Mouse (Mus musculus) lung, postnatal 0 days (tissue): ENCODE data around the gene 5730480H06Rik. TPM values are rescaled to one million over a fixed set of nuclear protein-coding genes. Genes with fewer than 3 reads are reported as not detected.
A peak's percentile ranks its signal among the peaks of the same experiment; 100 is the strongest.

Experiments
- ATAC-seq: fragments of 200-750 bp; cut with Nextera tagmentation; 2 replicates; pipeline ENCODE4 v1.8.0; 2017; ENCODE audit warnings: moderate library complexity
- DNase-seq: peaks from one replicate; pipeline ENCODE4 v3.0.0-alpha.2; 2016; ENCODE audit warnings: low spot score
- H3K27ac ChIP-seq: fragments of 300-500 bp; sonication (generic); 2 replicates; pipeline ENCODE4 v1.5.1; 2014; ENCODE audit warnings: antibody characterized with exemption, mild to moderate bottlenecking, low read length, mixed read lengths
- H3K27me3 ChIP-seq: fragments of 300-500 bp; sonication (generic); replicated peaks from 2 replicates; pipeline ENCODE4 v1.6.1; 2014; ENCODE audit warnings: low read length, mixed read lengths; ENCODE audit not compliant: insufficient read depth
- H3K36me3 ChIP-seq: fragments of 300-500 bp; sonication (generic); 2 replicates; pipeline ENCODE4 v1.6.1; 2014; ENCODE audit warnings: low read length, mixed read lengths; ENCODE audit not compliant: insufficient read depth
- H3K4me1 ChIP-seq: fragments of 300-500 bp; sonication (generic); 2 replicates; pipeline ENCODE4 v1.6.1; 2014; ENCODE audit warnings: antibody characterized with exemption, low read depth, low read length, mixed read lengths; ENCODE audit not compliant: insufficient read depth
- H3K4me2 ChIP-seq: fragments of 300-500 bp; sonication (generic); replicated peaks from 2 replicates; pipeline ENCODE4 v1.6.1; 2014; ENCODE audit warnings: low read depth, mild to moderate bottlenecking, low read length, moderate library complexity, mixed read lengths
- H3K4me3 ChIP-seq: fragments of 300-500 bp; sonication (generic); 2 replicates; pipeline ENCODE4 v1.5.1; 2014; ENCODE audit warnings: low read depth, low read length
- H3K9ac ChIP-seq: fragments of 300-500 bp; sonication (generic); replicated peaks from 2 replicates; pipeline ENCODE4 v1.6.1; 2014; ENCODE audit warnings: low read depth, mild to moderate bottlenecking
- H3K9me3 ChIP-seq: fragments of 300-500 bp; sonication (generic); 2 replicates; pipeline ENCODE4 v1.6.1; 2016; ENCODE audit warnings: low read length, mixed read lengths
- CTCF ChIP-seq: IDR thresholded peaks from 2 replicates; pipeline ENCODE4 v1.5.1; 2016; ENCODE audit warnings: antibody characterized with exemption, mild to moderate bottlenecking
- EP300 ChIP-seq: IDR thresholded peaks from 2 replicates; pipeline ENCODE4 v1.6.1; 2016; ENCODE audit warnings: antibody characterized with exemption, mild to moderate bottlenecking, control low read depth
- WGBS: fragments of 180-500 bp; shearing (Covaris S2); extraction: QIAGEN DNeasy Blood & Tissue Kit; methylation state at CpG from one replicate; pipeline ENCODE4 v1.1.7; 2014; 5-methylcytosine and 5-hydroxymethylcytosine counted together
- polyA plus RNA-seq: library from polyadenylated mRNA; unstranded; fragments of >200 nt; fragmentation: Nextera tagmentation; extraction: Ambion mirVana; gene quantifications from 2 replicates; pipeline ENCODE4 v1.2.1, GENCODE M21; 2015

5730480H06Rik gene
- polyA plus RNA-seq, 1 experiment from 2014 or later: 12.8 TPM

- Histone ChIP-seq H3K36me3 (no peaks in the 10 kb centered on the region), H3K4me2 (no peak overlapping the region), H3K27me3 (no peaks in the 10 kb centered on the region), H3K9ac (no peak overlapping the region), H3K9me3 (no peaks in the 10 kb centered on the region), H3K27ac (no peak overlapping the region), H3K4me3 (no peak overlapping the region), H3K4me1 (no peaks in the 10 kb centered on the region)
- TF ChIP-seq EP300: no peak
- no peak for TF ChIP-seq CTCF
- WGBS: 85% methylated on average over 4 of the region's 4 CpGs
- ATAC-seq (no peak), DNase-seq (no peak)
These were observed 83.7 kb downstream of the 5730480H06Rik start for GRCm38 (mm10) chr5:48411462-48411861.

DNA sequence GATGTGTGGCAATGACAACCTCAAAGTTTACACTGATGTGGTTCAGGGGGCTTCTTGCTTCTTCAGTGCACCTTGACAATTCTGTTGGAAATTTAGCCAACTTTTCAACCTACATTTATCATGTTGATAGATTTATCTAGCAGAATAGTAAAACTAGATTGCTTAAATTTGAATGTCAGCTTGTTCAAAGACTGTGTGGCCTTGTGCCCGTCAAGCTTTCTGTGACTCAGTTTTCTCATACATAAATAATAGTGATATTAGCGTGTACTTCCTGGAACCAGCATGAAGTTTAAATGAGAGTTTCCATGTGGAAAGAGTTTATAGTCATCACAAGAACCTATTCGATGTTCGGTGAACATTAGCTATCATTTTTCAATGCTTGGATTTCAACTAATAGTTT is 84.5 kb downstream of the 5730480H06Rik start:
- TF ChIP-seq CTCF (no peak), EP300 (no peak)
- 95% methylated on average over 4 of the region's 4 CpGs for WGBS
- H3K9me3 ChIP-seq: no peaks in the 10 kb centered on the region
- H3K4me1 ChIP-seq: no peaks in the 10 kb centered on the region
- no peaks in the 10 kb centered on the region for H3K36me3 ChIP-seq
- no peaks in the 10 kb centered on the region for H3K27me3 ChIP-seq
- no peak overlapping the region for H3K27ac ChIP-seq
- no peak for ATAC-seq
- no peak overlapping the region for H3K4me3 ChIP-seq
- H3K4me2 ChIP-seq: no peak overlapping the region
- H3K9ac ChIP-seq: no peak overlapping the region
- no peak for DNase-seq

- no peak overlapping the region for H3K27ac ChIP-seq
- DNase-seq (peak; percentile 14), ATAC-seq (no peak)
- no peak overlapping the region for H3K4me2 ChIP-seq
- H3K36me3 ChIP-seq: no peaks in the 10 kb centered on the region
- H3K27me3 ChIP-seq: no peaks in the 10 kb centered on the region
- no peak overlapping the region for H3K4me3 ChIP-seq
- 84% methylated on average over 2 of the region's 2 CpGs for WGBS
- H3K9me3 ChIP-seq: no peaks in the 10 kb centered on the region
- TF ChIP-seq CTCF (no peak), EP300 (no peak)
- H3K9ac ChIP-seq: no peak overlapping the region
- no peaks in the 10 kb centered on the region for H3K4me1 ChIP-seq
These were observed 92.0 kb downstream of the 5730480H06Rik start for GRCm38 (mm10) chr5:48419741-48420140.

DNA sequence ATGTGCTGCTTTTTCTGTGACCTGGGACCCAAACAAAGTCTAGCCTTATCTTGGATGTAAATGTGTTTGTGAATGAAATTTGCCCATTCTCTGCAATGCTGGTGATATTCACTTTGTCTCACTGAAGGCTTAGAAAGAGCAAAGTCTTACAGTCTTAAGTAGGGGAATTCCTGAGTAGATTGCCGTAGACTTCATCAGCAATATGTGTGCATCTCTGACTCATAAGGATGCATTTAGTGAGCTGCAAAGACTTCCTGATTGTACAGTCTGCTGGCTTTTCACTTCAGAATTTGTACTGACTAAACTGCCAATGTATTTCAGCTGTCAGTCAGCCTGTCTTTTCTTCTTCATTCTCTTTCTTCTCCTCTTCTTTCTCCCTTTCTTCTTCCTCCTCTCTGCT is 94.2 kb downstream of the 5730480H06Rik start:
- H3K9me3 ChIP-seq: no peaks in the 10 kb centered on the region
- 67% methylated on average over 1 of the region's 1 CpGs for WGBS
- no peak overlapping the region for H3K4me2 ChIP-seq
- H3K36me3 ChIP-seq: no peaks in the 10 kb centered on the region
- H3K4me3 ChIP-seq: no peak overlapping the region
- no peaks in the 10 kb centered on the region for H3K4me1 ChIP-seq
- ATAC-seq: no peak
- no peaks in the 10 kb centered on the region for H3K27me3 ChIP-seq
- no peak overlapping the region for H3K27ac ChIP-seq
- no peak overlapping the region for H3K9ac ChIP-seq
- no peak for TF ChIP-seq EP300
- TF ChIP-seq CTCF: no peak
- DNase-seq: no peak

DNA sequence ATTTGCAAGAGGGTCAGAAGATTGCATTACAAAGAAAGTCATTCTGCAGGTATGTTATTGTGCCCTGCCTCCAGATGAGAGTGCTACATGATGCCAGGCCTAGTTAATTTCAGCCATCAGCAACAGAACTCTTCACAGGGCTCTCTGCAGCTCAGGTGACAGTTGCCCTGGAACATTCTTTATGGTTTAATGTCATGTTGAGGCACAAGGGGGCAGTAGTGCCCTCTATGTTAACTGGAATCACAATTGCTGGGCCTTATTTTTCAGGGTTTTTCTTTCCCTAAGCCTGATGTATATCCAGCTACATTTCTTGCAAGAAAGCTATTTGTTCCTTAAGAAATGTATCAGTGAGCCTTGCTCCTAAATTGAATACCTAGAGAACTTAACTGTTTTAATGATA is 102.7 kb downstream of the 5730480H06Rik start:
- no peak overlapping the region for H3K4me3 ChIP-seq
- no peaks in the 10 kb centered on the region for H3K27me3 ChIP-seq
- H3K9ac ChIP-seq: no peak overlapping the region
- no peak for ATAC-seq
- H3K27ac ChIP-seq: no peak overlapping the region
- TF ChIP-seq EP300 (no peak), CTCF (peak; percentile 66)
- no peaks in the 10 kb centered on the region for H3K4me1 ChIP-seq
- no peaks in the 10 kb centered on the region for H3K36me3 ChIP-seq
- no peaks in the 10 kb centered on the region for H3K9me3 ChIP-seq
- peak; percentile 34 for DNase-seq
- H3K4me2 ChIP-seq: no peak overlapping the region

GRCm38 (mm10) chr5:48448888-48449287 is 121.1 kb downstream of the 5730480H06Rik start:
- TF ChIP-seq EP300 (no peak), CTCF (no peak)
- H3K36me3 ChIP-seq: no peaks in the 10 kb centered on the region
- no peak overlapping the region for H3K9ac ChIP-seq
- no peak for ATAC-seq
- no peaks in the 10 kb centered on the region for H3K9me3 ChIP-seq
- no peak for DNase-seq
- no peak overlapping the region for H3K4me2 ChIP-seq
- H3K27me3 ChIP-seq: no peaks in the 10 kb centered on the region
- 73% methylated on average over 1 of the region's 1 CpGs for WGBS
- H3K4me3 ChIP-seq: no peak overlapping the region
- H3K27ac ChIP-seq: no peak overlapping the region
- no peaks in the 10 kb centered on the region for H3K4me1 ChIP-seq

- no peaks in the 10 kb centered on the region for H3K4me1 ChIP-seq
- H3K9ac ChIP-seq: no peak overlapping the region
- no peaks in the 10 kb centered on the region for H3K36me3 ChIP-seq
- no peak for ATAC-seq
- no peaks in the 10 kb centered on the region for H3K27me3 ChIP-seq
- no peaks in the 10 kb centered on the region for H3K9me3 ChIP-seq
- no peak for DNase-seq
- H3K27ac ChIP-seq: no peak overlapping the region
- no peak overlapping the region for H3K4me2 ChIP-seq
- TF ChIP-seq EP300 (no peak), CTCF (no peak)
- 49% methylated on average over 2 of the region's 2 CpGs for WGBS
- no peak overlapping the region for H3K4me3 ChIP-seq
These were observed 132.5 kb downstream of the 5730480H06Rik start for GRCm38 (mm10) chr5:48460221-48460620.
